Mouse (Mus musculus): ENCODE data around the gene Lin28a. TPM values are rescaled to one million over a fixed set of nuclear protein-coding genes. Genes with fewer than 3 reads are reported as not detected.

Lin28a gene
- polyA plus RNA-seq, 1 experiment = 29.6 TPM

DNA sequence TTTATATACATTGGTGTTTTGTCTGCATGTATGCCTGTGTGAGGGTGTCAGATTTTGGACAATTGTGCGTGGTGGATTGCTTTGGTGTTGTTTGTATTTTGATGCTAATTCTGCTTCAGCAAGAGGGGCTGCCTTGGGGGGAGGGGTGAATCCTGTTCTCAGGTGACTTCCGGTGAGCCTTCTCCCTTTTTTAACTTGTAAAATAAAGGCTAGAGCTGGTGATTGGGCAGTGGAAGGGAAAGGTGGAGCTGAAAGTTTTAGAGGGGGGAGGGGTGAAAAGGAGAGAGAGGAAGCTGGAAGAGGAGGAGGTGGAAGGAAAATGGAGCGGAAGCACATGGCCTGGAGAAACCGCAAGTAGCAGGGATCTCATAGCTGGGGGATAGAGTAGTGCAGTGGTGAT, 62.3 kb downstream of the Lin28a start:
- no peak overlapping the region for H3K4me3 ChIP-seq (replicated peaks; ENCODE audit: control insufficient read depth, low read depth, low read length)
- H3K4me1 ChIP-seq (ENCODE audit: control insufficient read depth, insufficient read depth, low read length) = no peaks in the 10 kb centered on the region; the same call in 1 of the 2 replicates
- no peak overlapping the region for H3K27ac ChIP-seq (ENCODE audit: control insufficient read depth, insufficient read depth, low read depth, low read length, poor library complexity)
- no peak for TF ChIP-seq CTCF (IDR thresholded peaks at IDR 0.05; ENCODE audit: control insufficient read depth, insufficient read depth, low read length)
- WGBS = 71% methylated on average over 4 of the region's 4 CpGs

Other genes starting within 250 kb of the Lin28a start
- gene Rps6ka1, start 131.0 kb downstream of the Lin28a start, polyA plus RNA-seq (2011; ENCODE audit: insufficient read depth, insufficient read length, low replicate concordance, missing spikeins) = 36.1 and 79.3 TPM in 2 replicates
- 320 and 322 TPM in 2 replicates for gene Hmgn2, start 50.2 kb downstream of the Lin28a start, polyA plus RNA-seq (2011; ENCODE audit: insufficient read depth, insufficient read length, low replicate concordance, missing spikeins)
- gene Dhdds, start 17.9 kb downstream of the Lin28a start, polyA plus RNA-seq (2011; ENCODE audit: insufficient read depth, insufficient read length, low replicate concordance, missing spikeins) = 20.6 and 30.2 TPM in 2 replicates
- 1.0 TPM in 1 of 2 replicates, not detected in the other for gene Zfp683, start 35.0 kb upstream of the Lin28a start, polyA plus RNA-seq (2011; ENCODE audit: insufficient read depth, insufficient read length, low replicate concordance, missing spikeins)
- gene Crybg2, start 42.0 kb upstream of the Lin28a start, polyA plus RNA-seq (2011; ENCODE audit: insufficient read depth, insufficient read length, low replicate concordance, missing spikeins) = 4.6 TPM in 1 of 2 replicates, not detected in the other
- gene Cd52, start 76.2 kb upstream of the Lin28a start, polyA plus RNA-seq (2011; ENCODE audit: insufficient read depth, insufficient read length, low replicate concordance, missing spikeins) = 270 and 801 TPM in 2 replicates
- 3.3 and 13.7 TPM in 2 replicates for gene Ubxn11, start 83.7 kb upstream of the Lin28a start, polyA plus RNA-seq (2011; ENCODE audit: insufficient read depth, insufficient read length, low replicate concordance, missing spikeins)
- gene Sh3bgrl3, start 109.9 kb upstream of the Lin28a start, polyA plus RNA-seq (2011; ENCODE audit: insufficient read depth, insufficient read length, low replicate concordance, missing spikeins) = 299 and 416 TPM in 2 replicates
- gene Cep85, start 168.3 kb upstream of the Lin28a start, polyA plus RNA-seq (2011; ENCODE audit: insufficient read depth, insufficient read length, low replicate concordance, missing spikeins) = 16.4 and 22.7 TPM in 2 replicates
- gene Gm7534, start 184.2 kb upstream of the Lin28a start, polyA plus RNA-seq (2011; ENCODE audit: insufficient read depth, insufficient read length, low replicate concordance, missing spikeins) = not detected in 2 replicates
- not detected in 2 replicates for gene Catsper4, start 208.5 kb upstream of the Lin28a start, polyA plus RNA-seq (2011; ENCODE audit: insufficient read depth, insufficient read length, low replicate concordance, missing spikeins)
- not detected in 2 replicates for gene Cnksr1, start 219.6 kb upstream of the Lin28a start, polyA plus RNA-seq (2011; ENCODE audit: insufficient read depth, insufficient read length, low replicate concordance, missing spikeins)
- not detected in 2 replicates for gene E130218I03Rik, start 224.8 kb upstream of the Lin28a start, polyA plus RNA-seq (2011; ENCODE audit: insufficient read depth, insufficient read length, low replicate concordance, missing spikeins)
- 2.6 and 8.0 TPM in 2 replicates for gene Zfp593, start 226.8 kb upstream of the Lin28a start, polyA plus RNA-seq (2011; ENCODE audit: insufficient read depth, insufficient read length, low replicate concordance, missing spikeins)
- not detected in 2 replicates for gene Gm30191, start 228.1 kb upstream of the Lin28a start, polyA plus RNA-seq (2011; ENCODE audit: insufficient read depth, insufficient read length, low replicate concordance, missing spikeins)
- 5.2 and 7.5 TPM in 2 replicates for gene Grrp1, start 235.3 kb upstream of the Lin28a start, polyA plus RNA-seq (2011; ENCODE audit: insufficient read depth, insufficient read length, low replicate concordance, missing spikeins)

All from bone marrow, adult 2 months (tissue).